Mouse (Mus musculus) brain, embryonic 18.5 days (tissue): ENCODE measurements around the gene Cer1.

Experiments used
- DNase-seq: peaks from one replicate; pipeline ENCODE4 v3.0.0-alpha.2; 2012; ENCODE audit warnings: low read depth, low spot score

Cer1 gene

DNA sequence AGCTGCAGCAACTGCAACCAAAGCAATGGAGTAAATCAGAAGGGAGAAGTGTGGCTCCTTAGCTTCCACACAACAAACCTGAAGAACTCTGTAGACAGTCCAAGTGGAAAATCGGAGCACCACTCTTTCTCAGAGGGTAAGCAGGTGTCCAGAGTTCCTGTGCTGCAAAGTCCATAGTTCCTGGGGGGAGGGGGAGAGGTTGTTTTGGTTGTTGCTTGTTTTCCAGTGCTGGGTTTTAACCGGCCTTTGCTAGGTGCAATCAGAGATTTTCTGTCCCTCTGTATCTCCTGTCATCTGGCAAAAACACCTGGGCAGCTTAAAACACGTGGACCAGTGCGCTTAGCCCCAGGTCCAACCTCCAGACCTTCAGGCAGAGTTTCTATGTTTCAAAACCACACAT lies 10.2 kb downstream of the Cer1 start:
- no peak for DNase-seq

DNA sequence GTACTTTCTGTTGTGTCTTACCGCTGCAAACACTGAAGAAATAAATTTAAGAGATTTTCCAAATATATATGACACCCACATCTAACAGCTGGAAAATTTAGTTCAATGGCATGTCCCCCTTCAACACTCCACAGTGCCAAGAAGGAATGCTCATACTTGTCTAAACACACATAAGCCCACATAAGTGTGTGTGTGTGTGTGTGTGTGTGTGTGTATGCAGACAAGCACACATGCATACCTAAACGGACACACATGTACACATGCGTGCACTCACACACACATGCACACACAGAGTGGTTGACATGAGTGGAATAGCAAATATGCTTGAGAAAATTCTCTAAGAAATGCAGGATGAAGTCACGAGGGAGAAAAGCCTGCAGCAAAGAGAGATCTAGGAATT lies 12.4 kb downstream of the Cer1 start:
- DNase-seq: no peak

DNA sequence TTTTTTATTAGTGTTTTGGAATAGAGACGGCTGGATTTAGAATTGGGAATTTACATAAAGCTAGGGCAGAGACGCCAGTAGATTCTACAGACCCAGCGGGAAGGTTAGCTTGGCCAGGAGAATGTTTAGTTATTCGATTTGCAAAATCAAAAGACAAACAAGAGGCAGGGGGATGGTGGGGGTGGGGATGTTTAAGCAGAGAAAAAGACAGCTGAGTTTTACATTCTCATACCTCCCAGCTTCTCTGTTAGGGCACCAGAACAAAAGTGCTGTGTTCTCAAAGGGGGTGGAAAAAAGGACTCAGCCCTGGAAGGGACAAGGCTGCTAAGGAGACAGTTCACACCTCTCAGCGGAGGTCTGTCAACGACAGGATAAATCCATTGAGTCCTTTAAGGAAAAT lies 12.8 kb downstream of the Cer1 start:
- no peak for DNase-seq

DNA sequence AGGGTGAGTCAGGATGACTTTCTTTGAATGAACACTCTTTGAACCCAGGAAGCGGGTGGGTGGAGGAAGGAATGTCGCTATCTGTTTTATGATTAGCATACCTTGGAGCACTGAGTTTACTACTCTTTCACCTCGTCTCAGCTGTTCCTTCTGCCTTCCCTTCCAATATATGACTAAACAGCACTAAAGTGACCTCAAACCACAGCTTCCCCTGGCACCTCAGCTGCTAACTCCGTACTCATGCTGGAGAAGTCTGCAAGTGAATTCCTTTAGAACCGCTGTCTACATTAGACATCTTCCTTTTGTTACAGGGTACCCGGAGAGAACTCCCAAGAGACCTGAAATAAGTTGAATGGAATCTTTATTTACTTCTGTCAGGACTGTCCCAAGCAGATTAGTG lies 14.0 kb downstream of the Cer1 start:
- DNase-seq: no peak

DNA sequence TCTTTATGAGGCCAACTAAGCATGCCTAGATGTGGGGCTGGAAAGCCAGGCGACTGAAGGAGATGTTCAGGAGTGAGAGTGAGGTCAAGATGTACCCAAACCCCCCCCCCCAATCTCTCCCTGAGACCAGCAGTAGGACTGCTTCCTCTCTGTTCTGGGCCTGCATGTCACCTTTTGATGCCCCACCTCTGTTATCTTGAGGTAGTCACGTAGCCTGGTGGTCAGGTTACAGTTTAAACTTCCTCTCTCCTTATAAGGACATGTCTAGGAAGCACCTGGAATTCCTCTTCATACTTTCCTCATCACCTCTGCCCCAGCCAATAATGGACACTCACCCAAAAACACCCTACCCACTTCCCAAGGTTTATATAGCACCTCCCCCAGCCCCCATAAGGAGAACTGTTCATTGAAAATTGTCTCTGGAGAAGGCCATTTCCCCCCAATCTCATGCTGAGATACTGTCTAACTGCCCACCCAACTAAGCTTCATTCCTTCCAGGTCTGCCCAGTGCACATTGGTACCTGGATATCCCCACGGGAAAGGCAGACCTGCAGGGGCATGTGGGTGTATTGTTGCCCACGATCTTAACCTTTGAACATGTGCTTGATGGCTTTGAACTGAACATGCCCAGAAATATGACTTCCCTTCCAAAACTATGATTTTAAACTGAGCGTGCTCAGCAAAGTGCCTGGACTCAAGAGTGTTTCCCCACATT lies 17.1 kb downstream of the Cer1 start:
- no peak for DNase-seq

DNA sequence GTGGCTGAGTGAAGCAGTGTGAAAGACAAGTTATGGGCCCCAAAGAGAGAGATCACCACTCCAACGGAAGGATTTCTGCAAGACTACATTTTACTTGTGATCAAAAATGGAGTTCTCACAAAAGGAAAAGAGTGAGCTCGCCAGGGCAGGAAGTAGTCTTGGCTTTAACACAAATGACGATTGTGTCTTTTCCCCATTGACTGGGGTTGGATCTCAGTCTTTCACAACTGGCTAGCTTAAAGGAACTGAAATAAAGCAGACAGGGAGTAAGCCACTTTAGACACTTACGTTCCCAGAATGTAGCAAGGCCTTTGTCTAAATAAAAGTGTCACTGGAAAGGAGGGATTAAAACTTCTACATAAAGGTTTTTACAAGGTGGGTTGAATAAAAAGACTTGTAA lies 17.8 kb downstream of the Cer1 start:
- DNase-seq: no peak

DNA sequence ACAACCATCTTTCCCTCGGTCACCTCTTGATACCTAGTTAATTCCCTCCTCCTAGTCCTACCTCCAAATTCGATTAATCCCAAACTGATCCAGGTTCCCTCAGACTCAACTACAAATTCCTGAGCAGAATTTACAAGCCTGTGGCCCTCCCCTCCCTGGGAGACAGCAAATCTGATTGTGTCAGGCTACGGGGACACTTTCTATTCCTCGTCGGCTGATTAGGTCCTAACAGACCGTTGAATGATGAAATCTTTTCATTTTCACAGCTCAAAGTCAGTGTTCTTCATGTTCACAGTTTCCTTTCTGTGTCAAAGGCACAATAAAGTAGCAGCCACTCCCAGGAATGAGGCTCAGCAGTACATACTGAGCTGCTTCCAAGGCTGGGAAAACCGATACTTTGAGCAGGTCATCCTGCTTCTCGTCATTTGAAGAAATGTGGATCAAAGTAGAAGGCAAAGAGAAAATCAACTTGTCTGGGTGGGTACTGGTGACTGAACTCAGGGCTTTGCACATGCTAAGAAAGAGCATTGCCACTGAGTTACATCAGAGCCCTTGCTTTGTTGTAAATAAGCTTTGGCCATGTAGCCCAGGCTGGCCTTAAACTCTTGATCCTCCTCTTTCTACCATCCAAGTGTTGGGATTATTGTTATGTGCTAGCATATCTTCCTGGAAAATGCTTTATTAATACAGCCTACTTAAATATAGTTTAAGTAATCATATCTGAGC lies 19.8 kb downstream of the Cer1 start:
- no peak for DNase-seq

DNA sequence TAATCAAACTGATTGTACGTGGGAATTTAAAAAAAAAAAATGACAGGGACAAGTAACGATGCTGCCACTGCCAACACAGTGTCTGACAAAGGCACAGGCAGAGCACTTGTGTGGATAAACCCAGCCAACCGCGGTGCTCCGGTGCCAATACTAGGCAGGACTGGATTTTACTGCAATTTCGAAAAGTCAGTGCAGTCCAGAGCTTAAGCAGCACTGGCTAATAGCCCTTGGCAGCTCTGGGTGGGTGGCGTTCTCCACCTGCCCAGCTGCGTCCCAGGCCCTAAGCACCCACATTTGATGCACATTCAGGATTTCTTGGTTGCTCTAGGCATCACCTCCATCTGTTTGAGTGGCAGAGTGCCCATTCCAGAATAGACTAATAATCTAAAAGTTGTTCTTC lies 21.6 kb downstream of the Cer1 start:
- no peak for DNase-seq

DNA sequence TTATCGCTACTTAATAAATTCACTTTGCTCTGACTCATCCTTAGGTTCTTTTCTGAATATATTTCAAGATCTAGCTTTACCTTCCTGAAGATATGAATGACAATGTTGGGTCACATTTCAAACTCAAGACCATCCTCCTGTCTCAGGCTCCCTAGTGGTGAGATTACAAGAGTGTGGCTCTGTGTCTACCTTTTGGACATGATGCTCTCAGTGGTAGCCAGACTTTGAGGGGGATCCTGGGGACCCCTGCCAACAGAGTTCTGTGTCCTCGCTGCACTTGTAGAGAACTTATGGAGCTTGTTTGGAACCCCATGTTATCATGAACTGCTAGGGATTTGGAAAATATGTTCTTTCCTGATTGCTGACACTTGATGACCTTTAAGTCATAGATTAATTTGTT lies 23.5 kb downstream of the Cer1 start:
- no peak for DNase-seq

DNA sequence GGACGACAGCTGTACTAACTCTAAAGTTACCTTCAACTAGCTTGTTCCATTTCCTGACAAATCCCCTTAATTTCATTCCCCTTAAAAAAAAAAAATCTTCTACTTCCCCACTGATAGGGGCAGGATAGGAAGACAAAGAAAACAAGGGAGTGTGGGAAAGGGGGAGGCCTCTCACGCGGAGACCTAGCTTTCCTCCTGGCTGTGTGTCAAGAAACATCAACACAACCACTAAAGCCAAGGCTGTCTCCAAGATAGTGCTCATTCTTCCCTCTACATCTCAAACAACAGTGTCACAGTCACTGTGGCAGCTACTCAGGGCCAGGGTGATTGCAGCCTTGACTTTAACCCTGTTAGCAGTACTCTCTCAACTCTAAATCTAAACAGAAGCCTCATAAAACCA lies 24.4 kb downstream of the Cer1 start:
- no peak for DNase-seq

DNA sequence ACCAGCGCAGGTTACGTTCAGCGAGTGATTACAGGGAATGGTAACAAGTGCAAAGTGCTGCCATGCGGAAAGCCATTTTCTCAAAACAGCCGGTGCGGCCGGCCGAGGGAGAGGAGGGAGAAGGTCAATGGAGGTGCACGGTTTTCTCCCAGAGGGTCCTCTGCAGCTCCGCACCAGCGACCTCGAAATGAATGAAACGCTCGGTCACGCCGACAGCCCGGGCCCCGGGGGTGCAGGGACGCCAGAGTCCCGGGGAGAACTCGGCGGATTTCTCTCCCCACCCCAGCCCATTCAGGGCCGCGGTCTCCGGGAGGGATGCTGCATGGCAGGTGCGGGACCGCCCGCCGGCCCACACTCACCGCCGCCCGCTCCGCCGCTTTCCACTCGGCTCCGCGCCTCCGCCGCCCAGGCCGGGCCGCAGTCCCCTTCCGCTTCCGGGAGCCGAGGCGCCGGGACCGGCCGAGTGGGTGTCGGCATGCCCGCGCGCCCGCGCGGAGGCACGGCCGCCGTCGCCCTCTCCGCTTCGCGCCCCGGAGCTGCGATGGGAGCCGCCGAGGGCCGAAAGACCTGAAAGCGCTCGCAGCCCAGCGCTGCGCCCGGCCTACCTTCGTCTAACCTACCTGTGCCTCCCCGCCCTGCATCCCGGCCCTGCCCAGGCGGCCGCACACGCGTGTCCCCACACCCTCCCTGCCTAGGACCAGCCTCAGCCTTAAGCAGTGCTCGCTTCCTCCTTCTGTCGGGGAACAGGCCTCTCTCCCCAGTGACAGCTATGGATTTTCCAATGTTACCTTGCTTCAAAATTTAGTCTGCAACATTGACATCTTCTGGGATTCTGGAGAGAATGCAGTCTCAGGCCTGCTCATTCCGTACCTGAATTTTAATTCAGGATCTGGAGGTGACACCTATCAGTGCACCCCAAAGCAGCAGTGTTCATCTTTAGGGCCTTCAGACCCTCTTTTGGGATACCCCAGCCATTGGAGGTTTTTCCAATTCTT lies 25.5 kb downstream of the Cer1 start, which contains the start of gene Zdhhc21:
TSS of gene Zdhhc21 (minus strand) at position 828 of the 995 bp plus-strand sequence.
- DNase-seq: no peak

DNA sequence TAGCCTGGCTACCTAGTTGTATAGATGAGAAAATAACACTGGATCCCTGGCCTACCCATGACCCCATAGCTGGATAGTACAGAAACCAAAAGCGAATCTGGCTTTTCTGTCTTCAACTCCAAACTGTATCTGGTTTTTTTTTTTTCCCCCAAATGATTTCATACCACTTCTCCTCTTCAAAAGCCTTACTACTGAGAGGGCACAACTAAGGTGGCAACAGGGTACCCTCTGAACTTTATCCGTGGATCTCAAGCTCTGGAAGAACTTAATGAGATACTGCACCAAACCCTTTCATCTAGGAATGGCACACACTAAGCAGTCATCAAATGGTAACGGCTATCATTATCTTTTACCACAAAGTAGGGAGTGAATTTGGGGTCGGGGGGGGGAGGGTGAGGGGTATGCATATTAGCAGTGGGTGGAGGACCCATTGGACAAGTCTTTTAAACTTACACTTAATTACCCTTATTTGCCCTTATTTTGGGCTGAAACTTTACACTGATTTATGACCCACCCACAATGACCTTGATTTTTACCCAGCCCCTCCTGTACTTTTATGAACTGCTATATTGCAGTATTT lies 26.4 kb downstream of the Cer1 start:
- DNase-seq: no peak

DNA sequence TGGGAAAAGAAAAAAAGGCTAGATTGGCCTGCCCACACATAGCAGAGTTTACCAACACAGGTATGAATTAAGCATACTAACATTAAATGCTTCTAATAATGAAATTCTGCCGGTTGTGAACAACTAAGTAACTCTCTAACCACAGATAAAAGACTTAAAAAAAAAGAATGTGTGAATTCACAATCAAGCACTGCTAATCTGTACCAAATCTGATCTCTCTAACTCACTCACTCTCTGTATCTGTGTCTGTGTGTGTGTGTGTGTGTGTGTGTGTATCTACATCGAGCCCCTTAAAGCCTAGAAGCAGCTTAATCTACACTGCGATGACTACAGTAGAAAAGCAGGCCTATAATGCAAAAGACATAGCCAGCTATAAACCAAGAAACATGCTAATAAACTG lies 28.0 kb downstream of the Cer1 start:
- no peak for DNase-seq

DNA sequence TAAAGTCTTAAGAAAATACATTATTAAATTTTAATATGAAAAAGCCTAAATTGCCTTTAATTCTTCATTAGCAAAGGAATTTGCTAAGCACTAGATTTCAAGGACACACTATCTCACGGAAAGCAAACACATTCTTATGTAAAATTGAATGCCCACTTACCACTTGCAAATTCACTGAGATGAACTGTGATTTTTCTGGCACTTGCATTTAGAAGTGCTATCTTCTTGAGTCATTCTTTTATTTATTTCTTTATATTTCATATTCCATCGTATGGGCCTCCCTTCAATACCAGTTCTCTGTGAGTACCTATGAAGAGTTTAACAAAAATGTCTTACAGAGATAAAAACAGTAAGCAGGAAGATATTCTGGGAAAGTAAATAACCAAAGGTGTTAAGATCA lies 31.1 kb downstream of the Cer1 start:
- DNase-seq: no peak

DNA sequence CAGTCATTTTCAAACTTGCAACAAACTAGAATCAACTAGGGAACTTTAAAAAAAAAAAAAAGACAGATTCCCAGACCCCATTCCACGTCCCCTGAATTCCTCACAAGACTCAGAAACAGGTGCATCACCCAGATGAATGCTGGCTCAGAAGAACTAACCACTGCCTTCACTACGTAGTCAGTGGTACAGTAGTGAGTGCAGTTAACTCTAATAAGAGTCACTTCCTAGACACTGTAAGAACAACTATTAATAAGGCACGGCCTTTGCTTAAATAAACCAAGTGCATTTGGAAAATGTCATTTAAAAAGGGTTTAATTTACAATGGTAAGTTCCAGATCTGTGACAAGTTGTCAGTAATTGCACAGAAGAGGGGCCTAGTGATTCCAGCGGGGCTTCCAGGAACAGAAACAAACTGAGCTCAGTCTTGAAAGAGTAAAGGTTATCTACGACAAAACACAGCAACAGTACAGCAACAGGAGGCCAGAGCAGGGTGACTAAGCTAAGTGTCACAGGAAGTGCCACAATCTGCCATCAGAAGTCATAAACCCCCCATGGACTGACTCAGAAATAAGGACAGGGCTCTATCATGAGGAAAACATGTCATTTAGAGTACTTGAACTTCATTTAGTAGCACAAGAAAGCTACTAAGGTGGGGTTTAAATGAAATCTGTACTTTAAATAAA lies 36.3 kb downstream of the Cer1 start:
- DNase-seq: no peak

DNA sequence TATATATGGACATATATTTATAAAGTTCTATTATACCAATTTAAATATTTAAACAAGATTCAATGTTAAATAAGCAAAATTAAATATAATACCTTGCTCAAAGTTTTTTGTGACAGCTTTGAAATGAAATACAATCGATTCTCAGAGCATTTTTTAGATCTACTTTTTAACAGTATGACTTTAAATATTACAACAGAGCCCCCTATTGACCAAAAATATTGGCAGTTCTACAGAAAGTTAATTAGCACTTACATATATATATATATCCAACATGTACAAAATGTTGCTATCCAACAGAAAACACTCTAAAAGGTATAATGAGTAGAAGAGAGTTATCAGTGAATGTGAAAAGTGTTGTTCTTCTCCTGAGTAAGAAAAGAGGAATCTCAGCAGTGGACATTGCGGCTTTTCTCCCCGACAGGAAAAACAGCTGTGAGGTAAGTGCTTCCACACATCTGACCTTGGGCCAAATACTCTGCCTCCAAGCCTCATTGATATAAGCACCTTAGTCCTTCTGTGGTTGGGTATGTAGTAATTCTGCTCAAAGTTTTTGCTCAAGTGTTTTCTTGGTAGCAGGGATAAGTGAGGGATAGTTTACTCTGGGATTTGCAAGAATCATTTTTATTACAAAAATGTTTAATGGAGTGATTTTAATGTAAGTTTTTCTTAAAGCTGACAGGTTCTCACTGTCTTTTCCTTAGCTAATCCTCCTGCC lies 47.3 kb downstream of the Cer1 start:
- DNase-seq: no peak
